Mouse (Mus musculus) limb, embryonic 14.5 days (tissue): ENCODE results near the gene Amdhd2. TPM values are rescaled to one million over a fixed set of nuclear protein-coding genes. Genes with fewer than 3 reads are reported as not detected.

ENCODE experiments used
- ATAC-seq: fragments of 200-750 bp; cut with Nextera tagmentation; 2 replicates; pipeline ENCODE4 v1.8.0; 2017; ENCODE audit warnings: low read depth, moderate number of reproducible peaks, moderate TSS enrichment; ENCODE audit not compliant: low FRiP score
- DNase-seq: peaks from one replicate; pipeline ENCODE4 v3.0.0-alpha.2; 2015; ENCODE audit warnings: low spot score
- H3K27ac ChIP-seq: fragments of 300-500 bp; sonication (generic); replicated peaks from 2 replicates; pipeline ENCODE4 v1.5.1; 2014; ENCODE audit warnings: low read depth, mild to moderate bottlenecking, low read length, moderate library complexity, mixed read lengths
- H3K27me3 ChIP-seq: fragments of 300-500 bp; sonication (generic); 2 replicates; pipeline ENCODE4 v1.6.1; 2014; ENCODE audit warnings: low read length, mixed read lengths; ENCODE audit not compliant: control insufficient read depth, insufficient read depth
- H3K36me3 ChIP-seq: fragments of 300-500 bp; sonication (generic); 2 replicates; pipeline ENCODE4 v1.6.1; 2014; ENCODE audit warnings: mild to moderate bottlenecking, low read length, moderate library complexity, mixed read lengths; ENCODE audit not compliant: control insufficient read depth, insufficient read depth
- H3K4me1 ChIP-seq: fragments of 300-500 bp; sonication (generic); 2 replicates; pipeline ENCODE4 v1.6.1; 2014; ENCODE audit warnings: antibody characterized with exemption, low read length, mixed read lengths; ENCODE audit not compliant: control insufficient read depth, insufficient read depth
- H3K4me2 ChIP-seq: fragments of 300-500 bp; sonication (generic); replicated peaks from 2 replicates; pipeline ENCODE4 v1.6.1; 2014; ENCODE audit warnings: low read depth, mild to moderate bottlenecking, low read length, moderate library complexity; ENCODE audit not compliant: severe bottlenecking
- H3K4me3 ChIP-seq: fragments of 300-500 bp; sonication (generic); replicated peaks from 2 replicates; pipeline ENCODE4 v1.5.1; 2014; ENCODE audit warnings: low read length
- H3K9ac ChIP-seq: fragments of 300-500 bp; sonication (generic); 2 replicates; pipeline ENCODE4 v1.6.1; 2014; ENCODE audit warnings: mild to moderate bottlenecking, low read depth, low read length, moderate library complexity; ENCODE audit not compliant: severe bottlenecking
- H3K9me3 ChIP-seq: fragments of 300-500 bp; sonication (generic); 2 replicates; pipeline ENCODE4 v1.6.1; 2016; ENCODE audit warnings: low read length; ENCODE audit not compliant: control insufficient read depth
- POLR2A ChIP-seq: fragments of 200-500 bp; IDR thresholded peaks from 2 replicates; pipeline ENCODE4 v1.8.0; 2012; ENCODE audit warnings: inconsistent platforms, mild to moderate bottlenecking, moderate library complexity, borderline replicate concordance; ENCODE audit not compliant: insufficient read depth, insufficient read length; ENCODE audit errors: extremely low read depth
- WGBS: fragments of 180-500 bp; shearing (Covaris S2); extraction: QIAGEN DNeasy Blood & Tissue Kit; methylation state at CpG from one replicate; pipeline ENCODE4 v1.1.7; 2014; 5-methylcytosine and 5-hydroxymethylcytosine counted together
- polyA plus RNA-seq, 2 experiments: library from polyadenylated mRNA; depleted of rRNA in 1 of 2; stranded (reverse) in 1 of 2; unstranded in 1 of 2; fragments of >200 nt; fragmentation: Nextera tagmentation in 1 of 2; extraction: Ambion mirVana in 1 of 2; gene quantifications; 2 replicates each; pipeline versions ENCODE4 v1.2.1 to v1.2.3; 2012 to 2014

Amdhd2 gene
- polyA plus RNA-seq, 2 experiments, result 27.4 to 31.2 TPM

GRCm38 (mm10) chr17:24203611-24204534 lies 40.3 kb upstream of the Amdhd2 start:
- no peak overlapping the region for H3K9ac ChIP-seq
- TF ChIP-seq POLR2A, result no peak
- no peak overlapping the region for H3K27ac ChIP-seq
- 79% methylated on average over 3 of the region's 3 CpGs for WGBS
- H3K4me1 ChIP-seq, result peaks cover 54% of the 10 kb centered on the region
- 0 out of 2 replicates have a peak, but pooled peaks cover 2% of the 10 kb centered on the region for H3K36me3 ChIP-seq
- no peaks in the 10 kb centered on the region for H3K27me3 ChIP-seq
- H3K4me3 ChIP-seq, result peak overlapping the region; percentile 73
- DNase-seq (no peak), ATAC-seq (no peak)
- H3K4me2 ChIP-seq, result peak overlapping the region; percentile 96
- no peaks in the 10 kb centered on the region for H3K9me3 ChIP-seq

- no peak for TF ChIP-seq POLR2A
- WGBS, result 46% methylated on average over 4 of the region's 4 CpGs
- no peak overlapping the region for H3K4me2 ChIP-seq
- H3K27ac ChIP-seq, result no peak overlapping the region
- 0 out of 2 replicates have a peak, but pooled peaks cover 2% of the 10 kb centered on the region for H3K36me3 ChIP-seq
- H3K9ac ChIP-seq, result peak overlapping the region; percentile 40; the same call in 1 of the 2 replicates
- H3K4me3 ChIP-seq, result no peak overlapping the region
- DNase-seq (no peak), ATAC-seq (no peak)
- H3K27me3 ChIP-seq, result no peaks in the 10 kb centered on the region
- H3K9me3 ChIP-seq, result no peaks in the 10 kb centered on the region
- peaks cover 49% of the 10 kb centered on the region for H3K4me1 ChIP-seq
Measured at GRCm38 (mm10) chr17:24203068-24203467, 39.5 kb upstream of the Amdhd2 start.

GRCm38 (mm10) chr17:24201092-24201491 lies 37.5 kb upstream of the Amdhd2 start:
- Histone ChIP-seq H3K4me3 (no peak overlapping the region), H3K36me3 (0 out of 2 replicates have a peak, but pooled peaks cover 2% of the 10 kb centered on the region), H3K4me1 (peaks cover 30% of the 10 kb centered on the region), H3K27ac (no peak overlapping the region), H3K9ac (no peak overlapping the region), H3K27me3 (no peaks in the 10 kb centered on the region), H3K4me2 (no peak overlapping the region), H3K9me3 (no peaks in the 10 kb centered on the region)
- no peak for TF ChIP-seq POLR2A
- ATAC-seq (no peak), DNase-seq (no peak)
- WGBS, result 76% methylated on average over 4 of the region's 4 CpGs

- WGBS, result 68% methylated on average over 4 of the region's 4 CpGs
- H3K27ac ChIP-seq, result no peak overlapping the region
- ATAC-seq, result no peak
- no peak overlapping the region for H3K4me3 ChIP-seq
- peaks cover 21% of the 10 kb centered on the region for H3K4me1 ChIP-seq
- no peaks in the 10 kb centered on the region for H3K9me3 ChIP-seq
- DNase-seq, result no peak
- H3K4me2 ChIP-seq, result no peak overlapping the region
- H3K27me3 ChIP-seq, result no peaks in the 10 kb centered on the region
- no peak overlapping the region for H3K9ac ChIP-seq
- no peak for TF ChIP-seq POLR2A
- no peaks in the 10 kb centered on the region for H3K36me3 ChIP-seq
Measured at GRCm38 (mm10) chr17:24199741-24200140, 36.2 kb upstream of the Amdhd2 start.

- no peak overlapping the region for H3K9ac ChIP-seq
- H3K4me3 ChIP-seq, result no peak overlapping the region
- TF ChIP-seq POLR2A, result no peak
- WGBS, result 76% methylated on average over 4 of the region's 4 CpGs
- H3K9me3 ChIP-seq, result no peaks in the 10 kb centered on the region
- no peak overlapping the region for H3K4me2 ChIP-seq
- no peak for DNase-seq
- no peaks in the 10 kb centered on the region for H3K36me3 ChIP-seq
- H3K27me3 ChIP-seq, result no peaks in the 10 kb centered on the region
- no peak for ATAC-seq
- peaks cover 16% of the 10 kb centered on the region for H3K4me1 ChIP-seq
- H3K27ac ChIP-seq, result no peak overlapping the region
Measured at GRCm38 (mm10) chr17:24199252-24199651, 35.7 kb upstream of the Amdhd2 start.
